Mouse (Mus musculus) lung, postnatal 10 days (tissue): ENCODE results near the gene Gm49391.
"Not testable (repeated sequence)": the region's sequence is repeated elsewhere in the genome, so short reads cannot be mapped to it uniquely, and the experiment has no call there.

Experiments used
- DNase-seq: peaks from one replicate; pipeline ENCODE4 v3.0.0; 2021

Gm49391 gene

DNA sequence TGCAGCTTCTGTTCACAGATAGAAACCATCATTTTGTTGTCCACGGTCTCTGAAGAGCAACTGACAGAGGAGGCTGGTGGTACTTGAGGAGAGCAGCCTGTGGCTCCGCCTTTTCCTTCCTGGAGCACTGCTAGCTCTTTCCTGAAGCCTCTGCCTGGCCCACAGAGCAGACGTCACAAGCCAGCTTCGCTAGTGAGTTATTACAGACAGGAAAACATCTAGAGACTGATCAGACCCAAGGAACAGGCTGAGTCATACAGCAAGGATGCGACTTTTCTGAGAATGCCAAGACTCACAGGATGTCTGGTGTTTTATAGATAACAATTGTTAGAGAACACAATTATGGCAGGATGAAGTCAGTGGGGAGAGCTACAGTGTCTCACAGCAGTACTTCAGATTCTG lies at the start of gene Gm49391, which contains the start of gene Ctla2a:
Gm49391 (minus strand) TSS at position 72 of the 402 bp plus-strand sequence.
Ctla2a (minus strand) TSS at position 126 of the 402 bp plus-strand sequence.
- DNase-seq, result peak; percentile 76

DNA sequence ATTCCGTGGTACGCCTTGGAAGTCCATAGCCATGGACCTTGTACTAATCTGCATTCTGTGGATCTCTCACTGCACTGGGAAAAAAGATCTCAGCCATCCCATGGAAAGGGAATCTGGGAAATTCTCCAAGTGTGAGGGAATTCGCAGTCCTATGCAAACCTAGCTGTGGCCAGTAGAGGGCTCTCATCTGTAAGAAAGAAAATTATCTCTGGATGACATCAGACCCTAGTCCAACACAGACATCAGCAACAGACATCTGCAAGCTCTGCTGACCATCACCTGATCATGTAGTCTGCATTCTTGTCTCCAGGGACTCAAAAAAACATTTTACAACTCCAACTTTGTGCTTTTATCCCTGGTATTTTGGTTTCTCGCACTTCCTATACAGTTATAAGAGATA lies 35.9 kb upstream of the Gm49391 start:
- DNase-seq, result not testable (repeated sequence)

DNA sequence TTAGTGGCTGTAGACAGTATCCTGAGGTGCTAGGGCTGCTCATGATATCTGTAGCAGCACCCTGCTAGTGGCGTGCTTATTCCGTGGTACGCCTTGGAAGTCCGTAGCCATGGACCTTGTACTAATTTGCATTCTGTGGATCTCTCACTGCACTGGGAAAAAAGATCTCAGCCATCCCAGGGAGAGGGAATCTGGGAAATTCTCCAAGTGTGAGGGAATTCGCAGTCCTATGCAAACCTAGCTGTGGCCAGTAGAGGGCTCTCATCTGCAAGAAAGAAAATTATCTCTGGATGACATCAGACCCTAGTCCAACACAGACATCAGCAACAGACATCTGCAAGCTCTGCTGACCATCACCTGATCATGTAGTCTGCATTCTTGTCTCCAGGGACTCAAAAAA lies 27.6 kb upstream of the Gm49391 start:
- peak; percentile 2 for DNase-seq

DNA sequence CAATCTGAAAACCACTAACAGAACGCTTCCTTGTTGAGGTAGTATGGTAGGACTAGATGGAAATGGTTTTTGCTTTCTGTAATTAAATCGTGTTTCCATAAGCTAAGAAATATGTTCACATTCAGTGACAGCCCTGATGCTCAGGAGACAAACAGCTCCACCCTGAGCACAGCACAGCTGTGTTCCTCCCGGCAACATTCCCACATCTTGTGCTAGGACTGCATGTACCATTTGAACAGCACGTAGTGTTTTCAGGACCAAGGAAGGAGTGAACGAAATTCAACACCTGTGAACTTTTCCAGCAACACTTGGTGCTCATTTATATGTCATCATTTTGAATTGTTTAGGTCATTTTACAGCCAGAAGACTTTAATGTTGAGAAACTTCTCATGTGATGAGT lies 25.3 kb upstream of the Gm49391 start:
- DNase-seq, result no peak

DNA sequence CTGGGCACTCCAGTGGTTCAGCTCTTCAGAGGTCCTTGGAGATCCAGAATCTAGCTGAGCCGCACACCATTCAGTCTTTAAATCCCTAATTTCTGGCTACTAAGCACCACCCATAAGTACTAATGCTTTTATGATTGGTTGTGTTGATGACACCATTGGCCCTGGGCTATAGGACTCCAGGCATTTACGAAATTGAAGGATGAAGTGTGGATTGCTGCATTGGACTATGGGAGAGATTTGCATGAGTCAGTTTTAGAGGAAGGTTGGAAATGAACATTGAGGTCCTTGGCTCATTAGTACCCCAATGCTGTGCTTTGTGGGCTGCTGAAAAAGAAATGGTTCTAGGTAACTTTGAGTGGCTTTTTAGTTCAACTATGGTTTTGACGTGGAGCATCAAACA lies 5.5 kb upstream of the Gm49391 start, which contains the start of gene Tpbpa:
Tpbpa (minus strand) TSS at position 101 of the 400 bp plus-strand sequence.
- DNase-seq, result not testable (repeated sequence)

DNA sequence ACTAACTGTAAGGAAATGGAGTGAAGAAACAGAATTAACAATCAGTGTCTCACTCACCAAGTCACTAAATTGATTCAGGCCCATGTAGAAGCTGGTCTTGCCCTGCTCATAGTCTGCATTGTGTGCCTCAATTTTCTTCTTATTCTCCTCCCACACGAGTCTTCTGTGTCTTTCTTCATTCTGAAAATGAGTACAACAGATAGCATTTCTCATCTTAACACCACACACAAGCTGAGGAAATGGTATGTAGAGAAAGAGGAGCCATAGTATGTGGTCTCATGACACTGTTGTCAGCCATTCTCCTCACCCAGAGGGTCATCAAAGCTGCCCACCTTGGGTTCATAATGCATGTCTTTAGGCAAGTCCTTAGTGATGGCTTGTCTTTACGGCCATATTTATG lies 881 bp downstream of the Gm49391 start, which contains the start of gene Gm49393:
Gm49393 (minus strand) TSS at position 101 of the 400 bp plus-strand sequence.
- not testable (repeated sequence) for DNase-seq

DNA sequence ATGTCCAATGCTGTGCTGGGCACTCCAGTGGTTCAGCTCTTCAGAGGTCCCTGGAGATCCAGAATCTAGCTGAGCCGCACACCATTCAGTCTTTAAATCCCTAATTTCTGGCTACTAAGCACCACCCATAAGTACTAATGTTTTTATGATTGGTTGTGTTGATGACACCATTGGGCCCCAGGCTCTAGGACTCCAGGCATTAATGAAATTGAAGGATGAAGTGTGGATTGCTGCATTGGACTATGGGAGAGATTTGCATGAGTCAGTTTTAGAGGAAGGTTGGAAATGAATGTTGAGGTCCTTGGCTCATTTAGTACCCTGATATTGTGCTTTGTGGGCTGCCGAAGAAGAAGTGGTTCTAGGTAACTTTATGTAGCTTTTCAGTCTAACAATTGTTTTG lies 31.6 kb downstream of the Gm49391 start, which contains the start of gene Tpbpb:
Tpbpb (minus strand) TSS at position 101 of the 400 bp plus-strand sequence.
- not testable (repeated sequence) for DNase-seq

DNA sequence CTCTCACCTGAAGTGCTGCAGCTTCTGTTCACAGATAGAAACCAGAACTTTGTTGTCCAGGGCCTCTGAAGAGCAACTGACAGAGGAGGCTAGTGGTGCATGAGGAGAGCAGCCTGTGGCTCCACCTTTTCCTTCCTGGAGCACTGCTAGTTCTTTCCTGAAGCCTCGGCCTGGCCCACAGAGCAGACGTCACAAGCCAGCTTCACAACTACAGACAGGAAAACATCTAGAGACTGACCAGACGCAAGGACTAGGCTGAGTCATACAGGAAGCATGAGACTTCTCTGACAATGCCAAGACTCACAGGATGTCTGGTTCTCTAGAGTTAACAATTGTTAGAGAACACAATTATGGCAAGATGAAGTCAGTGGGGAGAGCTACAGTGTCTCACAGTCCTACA lies 39.0 kb downstream of the Gm49391 start, which contains the start of gene Ctla2b:
Ctla2b (minus strand) TSS at position 120 of the 400 bp plus-strand sequence.
- peak; percentile 77 for DNase-seq

DNA sequence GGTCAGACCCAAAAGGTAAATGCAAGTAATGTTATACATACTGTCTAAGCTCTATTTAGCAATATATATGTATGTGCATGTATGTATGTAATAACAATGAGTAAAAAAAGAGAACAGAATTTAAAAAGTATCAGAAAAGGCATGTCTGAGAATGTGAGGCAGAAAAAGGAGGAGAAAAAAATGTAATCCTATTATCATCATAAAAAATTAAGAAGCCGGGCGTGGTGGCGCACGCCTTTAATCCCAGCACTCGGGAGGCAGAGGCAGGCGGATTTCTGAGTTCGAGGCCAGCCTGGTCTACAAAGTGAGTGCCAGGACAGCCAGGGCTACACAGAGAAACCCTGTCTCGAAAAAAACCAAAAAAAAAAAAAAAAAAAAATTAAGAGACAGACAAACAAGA lies 39.6 kb downstream of the Gm49391 start, which contains the start of gene Gm49392:
Gm49392 (minus strand) TSS at position 101 of the 400 bp plus-strand sequence.
- DNase-seq, result not testable (repeated sequence)

DNA sequence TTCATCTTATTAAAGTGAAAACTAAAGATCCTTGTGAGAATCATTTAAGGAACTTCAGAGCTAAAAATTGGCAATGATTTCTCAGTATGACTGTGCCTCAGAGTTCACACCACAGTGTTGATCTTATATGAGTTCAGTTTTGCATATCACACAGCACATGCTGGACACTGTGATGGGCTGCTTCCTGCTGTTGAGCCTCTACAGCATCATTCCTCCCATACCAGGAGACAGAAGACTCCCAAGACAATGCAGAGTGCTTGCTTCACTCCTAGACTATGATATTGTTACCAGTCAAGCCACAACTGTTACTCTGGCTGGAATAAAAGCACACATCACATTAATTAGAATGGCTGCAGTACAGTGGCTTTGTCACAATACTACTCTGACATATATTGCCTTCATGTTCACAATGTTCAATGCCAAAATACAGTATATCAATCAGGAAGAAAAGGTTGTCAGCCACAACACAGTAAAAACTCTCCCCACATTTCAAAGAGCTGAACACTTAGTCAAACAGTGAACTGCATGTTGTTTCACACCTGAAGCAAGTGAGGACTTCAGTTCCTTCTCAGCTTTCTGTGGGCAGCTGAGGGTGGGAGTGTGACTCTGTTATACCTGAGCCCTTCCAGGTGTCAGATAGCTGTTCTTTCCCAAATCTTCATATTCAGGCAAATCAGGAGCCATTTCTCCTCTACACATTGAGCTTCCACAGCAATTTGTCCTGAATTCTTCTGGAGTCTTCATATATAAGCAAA lies 40.8 kb downstream of the Gm49391 start:
- DNase-seq, result no peak

DNA sequence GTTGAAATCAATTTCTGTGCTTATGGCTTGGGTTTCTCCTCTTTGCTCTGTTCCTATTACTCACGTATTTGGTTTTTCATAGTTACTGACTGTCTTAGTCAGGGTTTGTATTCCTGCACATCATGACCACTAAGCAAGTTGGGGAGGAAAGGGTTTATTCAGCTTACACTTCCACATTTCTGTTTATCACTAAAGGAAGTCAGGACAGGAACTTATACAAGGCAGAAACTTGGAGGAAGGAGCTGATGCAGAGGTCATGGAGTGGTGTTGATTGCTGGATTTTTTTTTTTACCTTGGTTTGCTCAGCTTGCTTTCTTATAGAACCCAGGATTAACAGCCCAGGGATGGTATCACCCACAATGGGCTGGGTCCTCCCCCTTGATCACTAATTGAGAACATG lies 44.1 kb downstream of the Gm49391 start:
- DNase-seq, result no peak

DNA sequence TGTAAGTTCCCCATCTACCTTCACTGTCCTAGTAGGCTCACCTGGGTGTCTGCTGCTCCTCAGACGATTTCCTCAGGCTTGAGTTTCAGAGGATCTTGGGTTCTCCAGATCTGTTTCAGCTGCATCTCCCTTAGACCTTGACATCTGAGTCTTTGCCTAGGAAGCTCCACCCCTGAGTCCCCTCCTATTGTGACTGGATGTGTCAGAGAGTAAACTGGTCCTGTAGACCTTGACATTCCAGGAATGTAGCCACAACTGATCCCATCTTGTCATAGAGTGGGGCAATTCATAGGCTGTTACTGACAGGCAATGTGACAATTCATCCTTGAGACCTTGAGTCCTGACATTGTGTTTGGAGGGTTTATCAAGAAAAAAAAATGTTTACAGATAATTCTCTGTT lies 72.1 kb downstream of the Gm49391 start, which contains the start of gene 4930486L24Rik:
4930486L24Rik (minus strand) TSS at position 195 of the 400 bp plus-strand sequence.
- no peak for DNase-seq

DNA sequence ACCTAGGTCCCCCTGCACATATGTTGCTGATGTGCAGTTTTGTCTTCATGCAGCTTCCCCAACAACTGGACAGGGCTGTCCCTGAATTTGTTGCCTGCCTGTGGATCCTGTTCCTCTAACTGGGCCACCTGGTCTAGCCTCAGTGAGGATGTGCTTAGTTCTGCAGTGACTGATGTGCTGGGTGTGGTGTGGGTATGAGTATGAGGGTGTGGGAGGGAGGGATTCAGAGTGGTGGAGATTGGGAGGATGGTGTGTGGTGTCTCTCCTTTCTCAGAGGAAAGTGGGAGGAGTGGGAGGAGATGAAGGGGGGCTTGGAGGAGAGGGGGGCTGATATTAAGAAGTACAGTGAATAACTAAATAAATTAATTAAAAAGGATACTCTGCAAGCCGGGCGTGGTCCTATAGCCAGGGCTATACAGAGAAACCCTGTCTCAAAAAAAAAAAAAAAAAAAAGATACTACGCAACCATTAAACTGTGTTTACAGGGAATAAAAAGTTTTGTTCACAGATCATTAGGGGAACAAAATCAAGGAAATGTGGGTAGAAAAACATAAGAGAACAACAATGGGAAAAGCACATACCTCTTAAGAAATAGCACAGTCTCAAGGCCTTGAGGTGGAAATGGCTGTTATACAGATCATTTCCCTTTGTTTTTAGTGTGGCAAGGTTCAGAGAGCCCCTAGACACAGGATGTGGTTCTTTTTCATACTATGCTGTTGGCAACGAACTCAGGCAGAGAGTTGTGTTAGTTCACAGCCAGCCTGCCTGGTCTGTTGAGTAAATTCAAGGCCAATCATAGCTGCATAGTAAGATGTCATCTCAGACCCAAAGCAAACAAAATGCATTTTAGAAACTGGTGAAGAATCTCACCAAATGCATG lies 87.9 kb downstream of the Gm49391 start:
- DNase-seq, result peak; percentile 51
